Comparison of ENCODE assay signal across 8 mouse cellular contexts in the genomic region with DNA sequence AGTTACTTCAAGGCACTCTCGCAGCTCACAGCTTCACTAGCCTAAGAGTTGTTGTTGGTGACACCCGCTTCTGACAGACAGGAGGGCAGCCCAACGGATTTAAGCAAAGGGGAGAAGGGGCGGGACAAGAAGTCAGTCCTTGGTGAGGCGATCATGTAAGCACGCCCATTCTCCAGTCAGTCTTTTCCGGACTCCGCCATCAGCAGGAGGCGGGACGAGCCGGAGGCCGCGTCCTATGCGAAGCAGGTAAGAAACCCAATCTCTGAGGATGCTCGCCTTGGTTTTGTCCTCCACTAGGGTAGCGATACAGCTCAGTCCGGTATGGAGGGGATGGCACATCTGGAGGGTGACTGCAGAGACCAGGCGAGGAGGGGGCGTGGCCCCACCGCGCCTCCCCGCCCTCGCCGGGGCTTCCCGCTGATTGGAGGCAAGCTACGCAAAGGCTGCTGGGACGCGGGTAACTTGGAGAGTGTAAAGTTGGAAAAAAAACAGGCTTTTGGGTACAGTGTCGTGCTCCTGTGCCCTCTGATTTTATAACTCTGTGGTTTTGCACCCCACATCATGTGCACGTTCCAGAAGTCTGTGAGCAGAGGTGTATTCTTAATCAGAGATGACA. TPM values are rescaled to one million over a fixed set of nuclear protein-coding genes. Genes with fewer than 3 reads are reported as not detected.
DNase-seq lines count a peak whose midpoint lies in the region; ATAC-seq and TF ChIP-seq lines count a peak whose summit lies in the region.

A gene (plus strand): TSS at position 139 of the 616 bp plus-strand sequence.
A gene (minus strand): TSS at position 397 of the 616 bp plus-strand sequence.

- DNase-seq in CD4-positive helper T cell, adult 2 months (ENCODE audit: low read depth, low spot score), result peak; percentile 96
- peak; percentile 97 for DNase-seq in brain, embryonic 14.5 days (ENCODE audit: low read depth)
- DNase-seq in natural killer cell, adult 2 months (ENCODE audit: low spot score in 2 of 2), result peak; percentile 91 to 92

- H3K27ac ChIP-seq in heart, embryonic 11.5 days (ENCODE audit: low read depth, low read length), result peak within 1 kb of the TSS; percentile 85
- H3K27ac ChIP-seq in kidney, embryonic 16.5 days (ENCODE audit: low read length), result peak within 1 kb of the TSS; percentile 94
- peak within 1 kb of the TSS; percentile 83 for H3K27ac ChIP-seq in liver, embryonic 12.5 days
- H3K27ac ChIP-seq in stomach, embryonic 15.5 days, result peak within 1 kb of the TSS; percentile 92

- H3K9me3 ChIP-seq in erythroblast, embryonic 14.5 days (ENCODE audit: control insufficient read depth, low read length), result no peaks in the 10 kb centered on the region
- H3K9me3 ChIP-seq in heart, embryonic 11.5 days (replicated peaks; ENCODE audit: control insufficient read depth, low read length), result no peaks in the 10 kb centered on the region
- H3K9me3 ChIP-seq in kidney, embryonic 16.5 days (ENCODE audit: low read length), result no peaks in the 10 kb centered on the region
- H3K9me3 ChIP-seq in liver, embryonic 12.5 days (replicated peaks), result no peaks in the 10 kb centered on the region
- no peaks in the 10 kb centered on the region for H3K9me3 ChIP-seq in stomach, embryonic 15.5 days

- TF ChIP-seq POLR2A in brain, embryonic 14.5 days (IDR thresholded peaks at IDR 0.05; ENCODE audit: borderline replicate concordance, extremely low read depth, insufficient read depth, insufficient read length, poor library complexity, severe bottlenecking), result peak; percentile 20; the same call in 1 of the 2 replicates

- peak; percentile 97 for ATAC-seq in heart, embryonic 11.5 days (replicated peaks; ENCODE audit: insufficient number of reproducible peaks, low FRiP score, low TSS enrichment)
- ATAC-seq in kidney, embryonic 16.5 days (ENCODE audit: low FRiP score, low TSS enrichment), result peak; percentile 97
- ATAC-seq in liver, embryonic 12.5 days, result peak; percentile 98
- peak; percentile 98 for ATAC-seq in stomach, embryonic 15.5 days (ENCODE audit: insufficient read depth, low FRiP score, low read depth)

- no peaks in the 10 kb centered on the region for H3K36me3 ChIP-seq in erythroblast, embryonic 14.5 days (ENCODE audit: control insufficient read depth)
- no peaks in the 10 kb centered on the region for H3K36me3 ChIP-seq in heart, embryonic 11.5 days (ENCODE audit: control insufficient read depth, insufficient read depth, low read length)
- no peaks in the 10 kb centered on the region; the same call in 1 of the 2 replicates for H3K36me3 ChIP-seq in kidney, embryonic 16.5 days (ENCODE audit: insufficient read depth, low read length)
- no peaks in the 10 kb centered on the region for H3K36me3 ChIP-seq in liver, embryonic 12.5 days
- H3K36me3 ChIP-seq in stomach, embryonic 15.5 days, result no peaks in the 10 kb centered on the region

- TF ChIP-seq CTCF in brain, embryonic 14.5 days (IDR thresholded peaks at IDR 0.05; ENCODE audit: borderline replicate concordance, extremely low read depth, insufficient read depth, insufficient read length), result no peak

- no peaks in the 10 kb centered on the region for H3K27me3 ChIP-seq in erythroblast, embryonic 14.5 days (ENCODE audit: control insufficient read depth)
- H3K27me3 ChIP-seq in heart, embryonic 11.5 days (ENCODE audit: control insufficient read depth, insufficient read depth, low read length), result no peaks in the 10 kb centered on the region
- H3K27me3 ChIP-seq in kidney, embryonic 16.5 days (ENCODE audit: insufficient read depth, low read length), result no peaks in the 10 kb centered on the region
- no peaks in the 10 kb centered on the region for H3K27me3 ChIP-seq in liver, embryonic 12.5 days (replicated peaks)
- no peaks in the 10 kb centered on the region for H3K27me3 ChIP-seq in stomach, embryonic 15.5 days (replicated peaks)

- H3K4me2 ChIP-seq in heart, embryonic 11.5 days, result peak within 1 kb of the TSS; percentile 97
- peak within 1 kb of the TSS; percentile 60 for H3K4me2 ChIP-seq in kidney, embryonic 16.5 days (replicated peaks; ENCODE audit: low read depth, low read length)
- H3K4me2 ChIP-seq in liver, embryonic 12.5 days, result peak within 1 kb of the TSS; percentile 83
- peak within 1 kb of the TSS; percentile 87 for H3K4me2 ChIP-seq in stomach, embryonic 15.5 days

- peaks cover 25% of the 10 kb centered on the region for H3K4me1 ChIP-seq in erythroblast, embryonic 14.5 days (ENCODE audit: control insufficient read depth)
- peaks cover 4% of the 10 kb centered on the region; the same call in 1 of the 2 replicates for H3K4me1 ChIP-seq in heart, embryonic 11.5 days (ENCODE audit: control insufficient read depth, insufficient read depth, low read length)
- H3K4me1 ChIP-seq in kidney, embryonic 16.5 days (ENCODE audit: insufficient read depth, low read length), result peaks cover 11% of the 10 kb centered on the region
- H3K4me1 ChIP-seq in liver, embryonic 12.5 days, result peaks cover 19% of the 10 kb centered on the region
- H3K4me1 ChIP-seq in stomach, embryonic 15.5 days, result 0 out of 2 replicates have a peak, but pooled peaks cover 4% of the 10 kb centered on the region

- H3K4me3 ChIP-seq in erythroblast, embryonic 14.5 days (replicated peaks), result peak within 1 kb of the TSS; percentile 78
- H3K4me3 ChIP-seq in heart, embryonic 11.5 days (ENCODE audit: low read depth, low read length), result peak within 1 kb of the TSS; percentile 69
- H3K4me3 ChIP-seq in kidney, embryonic 16.5 days (ENCODE audit: low read length), result peak within 1 kb of the TSS; percentile 74
- H3K4me3 ChIP-seq in liver, embryonic 12.5 days, result peak within 1 kb of the TSS; percentile 67
- H3K4me3 ChIP-seq in stomach, embryonic 15.5 days (replicated peaks), result peak within 1 kb of the TSS; percentile 67

- WGBS in heart, embryonic 11.5 days (ENCODE audit: insufficient replicate concordance), result 0% methylated on average over 30 of the region's 30 CpGs
- under 1% methylated on average over 30 of the region's 30 CpGs for whole genome bisulfite sequencing in kidney, embryonic 16.5 days
- under 1% methylated on average over 30 of the region's 30 CpGs for WGBS in liver, embryonic 12.5 days (ENCODE audit: insufficient replicate concordance)
- WGBS in stomach, embryonic 15.5 days, result under 1% methylated on average over 30 of the region's 30 CpGs

- peak within 1 kb of the TSS; percentile 70 for H3K9ac ChIP-seq in heart, embryonic 11.5 days (ENCODE audit: low read depth, low read length)
- H3K9ac ChIP-seq in kidney, embryonic 16.5 days (replicated peaks; ENCODE audit: low read length), result peak within 1 kb of the TSS; percentile 67
- peak within 1 kb of the TSS; percentile 80 for H3K9ac ChIP-seq in liver, embryonic 12.5 days
- H3K9ac ChIP-seq in stomach, embryonic 15.5 days, result peak within 1 kb of the TSS; percentile 43; the same call in 1 of the 2 replicates

RNA-seq across cellular contexts. Expression of the first gene that starts in this region (rescaled TPM):
- 22.0 and 25.2 TPM in 2 replicates for polyA plus RNA-seq in brain, embryonic 14.5 days (2012; rRNA removed)
- 0.26 and 0.30 TPM in 2 replicates for polyA plus RNA-seq in erythroblast, embryonic 14.5 days (2012)
- polyA plus RNA-seq in heart, embryonic 11.5 days (2014; fragmentation: Nextera tagmentation; extraction: Ambion mirVana), result 22.3 and 25.0 TPM in 2 replicates
- 46.6 and 50.3 TPM in 2 replicates for polyA plus RNA-seq in kidney, embryonic 16.5 days (2015; fragmentation: Nextera tagmentation; extraction: Ambion mirVana)
- 8.8 and 9.6 TPM in 2 replicates for polyA plus RNA-seq in liver, embryonic 12.5 days (2016; fragmentation: Nextera tagmentation; extraction: Ambion mirVana)
- polyA plus RNA-seq in stomach, embryonic 15.5 days (2015; fragmentation: Nextera tagmentation; extraction: Ambion mirVana), result 27.5 and 27.6 TPM in 2 replicates

RNA-seq across cellular contexts. Expression of the second gene that starts in this region (rescaled TPM):
- 8.6 and 8.7 TPM in 2 replicates for polyA plus RNA-seq in brain, embryonic 14.5 days (2012; rRNA removed)
- 0.04 and 0.50 TPM in 2 replicates for polyA plus RNA-seq in erythroblast, embryonic 14.5 days (2012)
- polyA plus RNA-seq in heart, embryonic 11.5 days (2014; fragmentation: Nextera tagmentation; extraction: Ambion mirVana), result 8.5 and 16.1 TPM in 2 replicates
- 27.0 and 39.3 TPM in 2 replicates for polyA plus RNA-seq in kidney, embryonic 16.5 days (2015; fragmentation: Nextera tagmentation; extraction: Ambion mirVana)
- polyA plus RNA-seq in liver, embryonic 12.5 days (2016; fragmentation: Nextera tagmentation; extraction: Ambion mirVana), result 7.4 and 9.8 TPM in 2 replicates
- polyA plus RNA-seq in stomach, embryonic 15.5 days (2015; fragmentation: Nextera tagmentation; extraction: Ambion mirVana), result 13.0 and 13.8 TPM in 2 replicates

Comparison
In these comparisons a context has a peak if more than half of its experiments do, and no peak if none do; other contexts are left out.
1. Peak in every context shown above with its lines: DNase-seq, ATAC-seq, H3K4me3 ChIP-seq and H3K27ac ChIP-seq.